Mouse (Mus musculus) kidney, adult 2 months (tissue): Measurements from ENCODE around the gene Lgals12.

Experiments
- CTCF ChIP-seq: fragments of 200-500 bp; conservative IDR thresholded peaks from 2 replicates; pipeline ENCODE4 v1.5.1; 2011; ENCODE audit warnings: low read depth, mild to moderate bottlenecking, control low read depth, low read length, moderate library complexity, mixed read lengths; ENCODE audit not compliant: insufficient read depth, insufficient read length
- POLR2A ChIP-seq: fragments of 200-500 bp; IDR thresholded peaks from one replicate; pipeline ENCODE4 v1.6.1; 2011; ENCODE audit warnings: low read depth, low read length, control low read depth

DNA sequence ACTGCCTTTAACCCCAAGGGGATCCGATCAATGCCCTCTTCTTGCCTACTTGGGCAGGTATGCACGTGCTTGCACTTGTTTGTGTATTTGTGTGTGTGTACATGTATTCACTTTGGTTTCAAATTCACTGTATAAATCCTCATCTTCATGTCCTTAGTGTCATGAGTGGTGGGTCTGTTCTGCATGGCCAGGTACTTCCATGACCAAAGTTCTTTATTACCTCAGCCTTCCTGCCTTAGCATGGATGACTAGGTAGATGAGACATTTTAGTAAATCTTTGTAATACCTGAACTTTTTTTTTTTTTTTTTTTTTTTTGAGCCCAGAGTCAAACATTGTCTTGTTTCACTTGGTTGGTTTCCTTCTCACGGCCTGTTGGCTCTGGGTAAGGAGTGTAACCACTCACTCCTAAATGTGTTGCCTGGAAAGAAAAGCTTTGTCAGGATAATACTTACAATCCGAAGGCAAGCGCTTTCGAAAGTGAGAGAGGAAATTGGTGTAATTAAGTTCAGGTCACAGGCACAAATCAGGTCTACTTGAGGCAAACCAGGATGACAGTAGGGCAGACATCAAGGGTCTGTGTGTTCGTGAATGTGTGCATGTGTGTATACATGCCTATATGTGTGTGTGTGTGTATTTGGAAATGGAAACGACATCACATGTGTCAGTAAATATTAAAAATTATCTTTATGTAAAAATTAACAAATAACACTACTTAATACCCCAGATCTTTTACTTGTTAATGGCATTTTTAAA is 42.1 kb upstream of the Lgals12 start:
- no peak for TF ChIP-seq CTCF
- no peak for TF ChIP-seq POLR2A
